Mouse (Mus musculus): ENCODE measurements around the gene Prcd.
"Not testable (repeated sequence)": the region's sequence is repeated elsewhere in the genome, so short reads cannot be mapped to it uniquely, and the experiment has no call there.

Prcd gene

GRCm38 (mm10) chr11:116626299-116627071 lies 26.8 kb upstream of the Prcd start, which contains the start of gene Rhbdf2:
Gene Rhbdf2, minus strand, starts transcription at chr11:116627019.
- no peak for DNase-seq (ENCODE audit: low spot score)

GRCm38 (mm10) chr11:116627072-116628020 lies 26.0 kb upstream of the Prcd start:
- DNase-seq (ENCODE audit: low spot score) = no peak

GRCm38 (mm10) chr11:116628712-116629111 lies 24.6 kb upstream of the Prcd start:
- peak; percentile 91 for DNase-seq (ENCODE audit: low spot score)

- no peak for DNase-seq (ENCODE audit: low spot score)
These were observed 23.9 kb upstream of the Prcd start for GRCm38 (mm10) chr11:116629472-116629871.

GRCm38 (mm10) chr11:116630171-116630965 lies 23.0 kb upstream of the Prcd start:
- DNase-seq (ENCODE audit: low spot score) = no peak

- no peak for DNase-seq (ENCODE audit: low spot score)
These were observed 20.4 kb upstream of the Prcd start for GRCm38 (mm10) chr11:116632962-116633361.

- DNase-seq (ENCODE audit: low spot score) = not testable (repeated sequence)
These were observed 16.7 kb upstream of the Prcd start for GRCm38 (mm10) chr11:116636607-116637006.

- no peak for DNase-seq (ENCODE audit: low spot score)
These were observed 12.2 kb upstream of the Prcd start for GRCm38 (mm10) chr11:116641168-116641567.

GRCm38 (mm10) chr11:116641731-116642130 lies 11.6 kb upstream of the Prcd start:
- no peak for DNase-seq (ENCODE audit: low spot score)

- peak; percentile 91 for DNase-seq (ENCODE audit: low spot score)
These were observed 10.4 kb upstream of the Prcd start for GRCm38 (mm10) chr11:116642681-116643578.

GRCm38 (mm10) chr11:116643579-116644224 lies 9.6 kb upstream of the Prcd start:
- DNase-seq (ENCODE audit: low spot score) = no peak

GRCm38 (mm10) chr11:116644225-116645112 lies 8.9 kb upstream of the Prcd start:
- DNase-seq (ENCODE audit: low spot score) = no peak

- DNase-seq (ENCODE audit: low spot score) = no peak
These were observed 7.8 kb upstream of the Prcd start for GRCm38 (mm10) chr11:116645446-116646110.

GRCm38 (mm10) chr11:116646136-116646535 lies 7.2 kb upstream of the Prcd start:
- no peak for DNase-seq (ENCODE audit: low spot score)

GRCm38 (mm10) chr11:116646771-116647170 lies 6.6 kb upstream of the Prcd start:
- no peak for DNase-seq (ENCODE audit: low spot score)

- no peak for DNase-seq (ENCODE audit: low spot score)
These were observed 5.9 kb upstream of the Prcd start for GRCm38 (mm10) chr11:116647340-116647991.

GRCm38 (mm10) chr11:116648213-116648921 lies 5.0 kb upstream of the Prcd start:
- DNase-seq (ENCODE audit: low spot score) = peak; percentile 46

- DNase-seq (ENCODE audit: low spot score) = no peak
These were observed 4.4 kb upstream of the Prcd start for GRCm38 (mm10) chr11:116648976-116649375.

All from lung, postnatal 25 days (tissue).